Mouse (Mus musculus): ENCODE measurements at regions not wholly inside any gene's neighbourhood (a gene's known extent, or its start where the extent isn't known, plus 50 kb on each side); places are given as distances from the start of the nearest gene placed in this dataset.

GRCm38 (mm10) chr8:34374242-34374641 is 262.7 kb upstream of the Gm10131 start:
- DNase-seq (ENCODE audit: low spot score), result no peak

GRCm38 (mm10) chr8:34372666-34372980 is 261.1 kb upstream of the Gm10131 start:
- no peak for DNase-seq (ENCODE audit: low spot score)

- DNase-seq (ENCODE audit: low spot score), result no peak
Measured at GRCm38 (mm10) chr8:34371973-34372665, 260.6 kb upstream of the Gm10131 start.

GRCm38 (mm10) chr8:34371391-34371790 is 259.9 kb upstream of the Gm10131 start:
- DNase-seq (ENCODE audit: low spot score), result no peak

- no peak for DNase-seq (ENCODE audit: low spot score)
Measured at GRCm38 (mm10) chr8:34368556-34368955, 257.0 kb upstream of the Gm10131 start.

- DNase-seq (ENCODE audit: low spot score), result no peak
Measured at GRCm38 (mm10) chr8:34364446-34365035, 253.0 kb upstream of the Gm10131 start.

DNA sequence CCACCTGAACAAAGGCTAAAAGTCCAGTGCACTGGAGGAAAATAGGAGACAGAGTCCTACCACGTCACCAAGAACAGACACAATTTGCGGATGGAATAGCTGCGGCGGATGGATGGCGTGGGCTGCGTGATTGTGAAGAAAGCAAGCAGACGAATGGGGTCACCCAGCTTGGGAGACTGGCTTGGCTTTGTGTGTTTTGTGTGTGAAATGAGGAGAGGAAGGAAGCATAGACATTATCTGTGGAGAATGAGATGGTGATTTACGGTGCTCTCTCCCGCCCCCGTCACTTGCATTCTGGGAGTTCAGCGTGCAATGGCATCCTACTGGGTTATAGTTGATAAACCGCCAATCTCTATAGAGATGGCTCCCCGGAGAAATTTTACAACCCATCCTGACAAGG is 252.1 kb upstream of the Gm10131 start:
- no peak for DNase-seq (ENCODE audit: low spot score)

DNA sequence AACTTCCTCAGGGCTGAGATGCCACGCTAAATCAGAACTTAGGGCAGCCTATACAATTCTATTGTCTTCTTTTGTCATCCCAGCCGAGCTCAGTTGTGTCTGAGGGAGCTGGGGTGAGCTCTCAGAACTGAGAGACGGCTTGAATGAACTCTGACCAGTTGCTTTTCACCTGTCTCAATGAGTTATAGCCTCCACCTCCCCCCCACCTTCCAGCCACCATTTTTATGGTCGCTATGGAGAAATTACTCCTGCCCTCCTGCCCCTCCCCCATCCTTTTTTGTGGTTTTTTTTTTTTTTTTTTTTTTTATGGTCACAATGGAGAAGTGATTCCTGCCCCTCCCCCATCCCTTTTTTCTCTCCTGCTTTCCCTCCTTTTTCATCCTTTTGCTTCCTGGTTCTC is 251.6 kb upstream of the Gm10131 start:
- no peak for DNase-seq (ENCODE audit: low spot score)

DNA sequence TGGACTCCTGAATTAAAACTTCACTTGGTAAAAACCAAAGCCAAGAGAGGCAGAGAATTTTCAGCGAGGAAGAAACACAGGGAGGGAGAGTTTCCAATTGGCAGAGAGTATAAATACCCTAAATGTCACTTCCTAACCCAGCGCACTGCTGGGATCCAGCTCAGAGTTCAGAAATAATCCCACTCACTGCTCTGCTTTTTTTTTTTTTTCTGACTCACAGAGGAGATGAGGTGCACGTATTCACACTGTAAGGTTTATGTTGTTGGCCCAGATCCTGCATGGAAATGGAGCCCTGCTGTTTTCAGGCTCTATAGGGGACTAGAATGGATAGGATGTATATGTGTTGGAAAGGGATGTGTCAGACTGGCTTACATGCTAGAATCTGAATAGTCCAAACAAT is 249.8 kb upstream of the Gm10131 start:
- no peak for DNase-seq (ENCODE audit: low spot score)

DNA sequence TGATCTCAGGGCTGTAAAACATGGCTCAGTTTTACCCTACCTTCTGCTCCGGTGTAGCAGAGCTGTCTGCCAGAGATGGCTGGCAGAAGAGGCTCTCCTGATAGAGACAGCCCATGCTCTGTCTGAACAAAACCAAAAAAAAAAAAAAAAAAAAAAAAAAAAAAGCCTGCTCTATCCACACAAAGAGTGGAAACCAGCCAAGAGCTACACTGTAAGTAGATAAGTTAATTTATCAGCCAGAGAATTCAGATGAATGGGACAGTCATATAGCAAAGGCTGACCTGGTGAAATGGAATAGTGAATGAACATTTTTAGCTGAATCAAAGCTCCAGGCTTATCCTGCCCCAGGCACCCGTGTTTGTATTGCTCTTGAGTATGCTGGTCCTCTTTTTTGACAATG is 248.2 kb upstream of the Gm10131 start:
- no peak for DNase-seq (ENCODE audit: low spot score)

DNA sequence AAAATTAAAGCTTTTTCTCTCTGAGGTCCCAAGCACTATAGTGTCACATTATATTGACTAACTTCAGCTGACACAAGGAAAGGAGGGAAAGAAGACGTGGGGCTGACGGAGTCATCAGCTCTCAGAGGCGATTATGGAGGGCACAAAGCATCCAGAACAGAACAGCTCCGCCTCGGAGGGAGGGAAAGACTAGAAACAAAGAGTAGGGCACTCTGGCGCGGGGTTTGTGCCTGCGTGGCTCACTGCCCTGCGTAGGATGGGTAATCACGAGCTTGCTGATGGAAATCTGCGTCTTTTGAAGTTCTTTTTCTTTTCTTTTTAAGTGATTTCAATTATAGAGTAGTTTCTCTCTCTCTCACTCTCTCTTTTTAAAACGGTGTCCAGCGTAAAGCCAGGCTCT is 243.5 kb upstream of the Gm10131 start:
- no peak for DNase-seq (ENCODE audit: low spot score)

- DNase-seq (ENCODE audit: low spot score), result no peak
Measured at GRCm38 (mm10) chr8:34353140-34353855, 241.8 kb upstream of the Gm10131 start.

DNA sequence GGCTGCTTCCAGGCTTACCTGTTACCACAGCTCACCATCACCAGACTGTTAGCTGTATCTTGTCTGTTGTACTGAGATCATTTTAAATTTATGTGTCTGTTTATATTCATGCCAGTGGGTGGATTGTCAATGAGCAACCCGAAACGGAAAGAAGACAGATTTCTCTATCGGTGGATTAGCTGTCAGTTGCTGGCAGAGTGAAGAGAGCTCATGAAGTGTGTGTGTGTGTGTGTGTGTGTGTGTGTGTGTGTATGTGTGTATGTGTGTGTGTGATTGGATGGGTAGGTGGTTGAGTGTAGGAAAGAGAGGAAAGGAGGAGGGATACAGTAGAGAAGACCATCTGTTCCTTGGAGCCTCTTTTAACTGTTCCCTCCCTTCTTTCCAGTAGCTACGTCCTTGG is 223.3 kb upstream of the Gm10131 start:
- DNase-seq (ENCODE audit: low spot score), result no peak

- no peak for DNase-seq (ENCODE audit: low spot score)
Measured at GRCm38 (mm10) chr8:34331673-34332072, 220.1 kb upstream of the Gm10131 start.

- no peak for DNase-seq (ENCODE audit: low spot score)
Measured at GRCm38 (mm10) chr8:34326614-34326965, 215.1 kb upstream of the Gm10131 start.

GRCm38 (mm10) chr8:34325841-34326613 is 214.5 kb upstream of the Gm10131 start:
- no peak for DNase-seq (ENCODE audit: low spot score)

DNA sequence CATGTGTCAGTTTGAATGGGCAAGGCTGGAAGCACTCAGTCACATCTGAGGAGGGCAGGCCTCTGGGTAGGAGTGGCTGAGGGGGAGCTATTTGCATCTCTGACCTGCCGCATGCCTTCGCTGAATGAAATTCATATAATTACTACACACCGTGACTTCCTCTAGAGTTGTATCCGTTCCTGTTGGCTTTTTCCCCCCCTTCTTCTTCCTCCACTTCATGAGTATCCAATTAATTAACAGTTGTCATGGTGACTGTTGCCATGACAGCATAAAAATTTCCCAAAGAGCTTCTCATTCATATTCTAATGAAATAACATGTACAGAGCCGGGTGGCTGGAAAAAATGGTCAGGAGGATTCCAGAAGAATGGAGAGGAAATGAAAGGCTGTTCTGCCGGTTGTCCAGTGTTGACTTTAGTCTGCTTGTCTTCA is 208.6 kb upstream of the Gm10131 start:
- no peak for DNase-seq (ENCODE audit: low spot score)

DNA sequence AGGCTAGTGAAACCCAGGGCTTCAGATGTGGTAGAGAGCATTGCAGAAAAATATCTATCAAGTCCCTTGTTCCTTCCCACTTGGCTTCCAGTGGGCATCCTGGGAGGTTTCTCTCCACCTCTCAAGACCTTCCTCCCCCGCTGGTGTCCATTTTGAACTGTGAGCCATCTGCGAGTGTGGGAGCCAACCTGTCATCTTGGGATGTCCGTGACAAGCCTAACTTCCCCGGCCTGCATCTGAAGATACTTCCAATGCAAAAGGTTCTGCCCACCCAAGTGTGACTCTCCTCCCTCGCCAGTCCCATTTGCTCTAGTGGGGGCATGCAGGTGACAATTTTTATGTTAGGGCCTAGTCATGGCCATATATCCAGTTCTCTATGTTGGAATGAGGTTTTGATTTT is 208.2 kb upstream of the Gm10131 start:
- DNase-seq (ENCODE audit: low spot score), result no peak

DNA sequence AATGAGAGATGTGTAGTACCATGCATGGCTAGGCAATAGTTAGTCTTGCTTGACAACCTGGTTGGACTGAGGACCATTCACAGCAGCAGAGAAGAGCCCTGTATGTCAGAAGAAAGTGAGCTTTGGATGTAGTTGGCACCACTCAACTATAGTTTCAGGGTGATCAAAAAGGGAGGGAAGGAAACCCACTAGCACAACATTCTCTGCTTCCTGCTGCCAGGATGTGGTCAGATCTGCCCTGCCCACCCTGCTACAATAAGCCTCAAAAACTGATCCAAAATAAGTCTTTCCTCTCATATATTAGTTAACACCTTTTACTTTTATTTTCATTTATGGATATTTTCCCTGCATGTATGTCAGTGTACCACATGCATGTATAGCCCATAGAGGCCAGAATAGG is 203.7 kb upstream of the Gm10131 start:
- no peak for DNase-seq (ENCODE audit: low spot score)

GRCm38 (mm10) chr8:34305542-34306485 is 194.3 kb upstream of the Gm10131 start:
- no peak for DNase-seq (ENCODE audit: low spot score)

DNA sequence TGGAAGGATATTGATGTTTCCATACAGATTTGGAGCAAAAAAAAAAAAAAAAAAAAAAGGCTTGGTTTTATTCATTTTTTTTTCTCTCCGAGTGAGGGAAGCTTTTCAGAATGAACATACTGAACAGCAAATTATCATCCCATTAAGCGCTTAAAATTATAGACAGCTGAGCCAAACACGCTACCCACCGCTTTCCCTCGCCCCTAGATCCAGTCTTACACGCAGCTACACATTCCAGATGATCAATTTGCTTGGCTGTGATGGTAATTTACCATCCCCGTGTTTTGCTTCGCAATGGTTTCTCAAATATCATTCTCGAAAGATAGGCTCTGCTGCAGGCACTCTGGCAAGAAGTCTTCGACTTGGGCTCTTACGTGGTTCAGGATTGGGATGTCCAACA is 192.3 kb upstream of the Gm10131 start:
- DNase-seq (ENCODE audit: low spot score), result no peak
